Mouse (Mus musculus) common myeloid progenitor, adult 5-6 weeks (primary cell): ENCODE results near the gene Lat2. TPM values are rescaled to one million over a fixed set of nuclear protein-coding genes. Genes with fewer than 3 reads are reported as not detected.

Experiments used
- ATAC-seq: replicated peaks from 2 replicates; pipeline ENCODE4 v1.8.0; 2016; ENCODE audit warnings: low read depth, mild to moderate bottlenecking, moderate TSS enrichment, inconsistent platforms; ENCODE audit not compliant: poor library complexity, severe bottlenecking
- total RNA-seq: library from RNA; stranded (forward); fragments of 200-1000, 187-1606 nt; gene quantifications from 2 replicates; pipeline ENCODE4 v1.2.3, GENCODE M21; 2017

Lat2 gene
- total RNA-seq, 1 experiment from 2014 or later, result 65.4 TPM

- ATAC-seq, result no peak; the same call in 1 of the 2 replicates
Measured at GRCm38 (mm10) chr5:134614296-134614695, 529 bp downstream of the Lat2 start.

DNA sequence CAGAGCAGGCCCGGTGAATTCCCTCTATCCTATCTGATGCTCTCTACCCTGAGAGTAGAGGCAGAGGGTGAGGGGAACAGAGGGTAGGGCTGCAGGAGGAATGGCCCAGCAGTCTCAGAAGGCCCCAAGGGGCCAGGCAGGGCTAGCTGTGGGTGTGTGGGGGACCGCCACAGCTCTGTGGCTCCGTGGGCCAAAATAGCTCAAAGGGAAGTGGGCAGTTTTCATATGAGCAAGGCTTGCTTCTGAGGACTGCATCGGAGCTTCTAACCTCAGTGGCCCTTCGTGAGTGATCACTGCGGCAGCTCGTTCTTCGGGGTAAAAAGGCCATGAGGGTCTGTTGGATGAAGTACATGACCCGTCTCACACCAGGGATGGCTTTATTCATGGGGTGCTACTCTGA is 1.1 kb downstream of the Lat2 start:
- peak; percentile 36 for ATAC-seq

- ATAC-seq, result peak; percentile 23
Measured at GRCm38 (mm10) chr5:134611810-134612521, 2.9 kb downstream of the Lat2 start.

DNA sequence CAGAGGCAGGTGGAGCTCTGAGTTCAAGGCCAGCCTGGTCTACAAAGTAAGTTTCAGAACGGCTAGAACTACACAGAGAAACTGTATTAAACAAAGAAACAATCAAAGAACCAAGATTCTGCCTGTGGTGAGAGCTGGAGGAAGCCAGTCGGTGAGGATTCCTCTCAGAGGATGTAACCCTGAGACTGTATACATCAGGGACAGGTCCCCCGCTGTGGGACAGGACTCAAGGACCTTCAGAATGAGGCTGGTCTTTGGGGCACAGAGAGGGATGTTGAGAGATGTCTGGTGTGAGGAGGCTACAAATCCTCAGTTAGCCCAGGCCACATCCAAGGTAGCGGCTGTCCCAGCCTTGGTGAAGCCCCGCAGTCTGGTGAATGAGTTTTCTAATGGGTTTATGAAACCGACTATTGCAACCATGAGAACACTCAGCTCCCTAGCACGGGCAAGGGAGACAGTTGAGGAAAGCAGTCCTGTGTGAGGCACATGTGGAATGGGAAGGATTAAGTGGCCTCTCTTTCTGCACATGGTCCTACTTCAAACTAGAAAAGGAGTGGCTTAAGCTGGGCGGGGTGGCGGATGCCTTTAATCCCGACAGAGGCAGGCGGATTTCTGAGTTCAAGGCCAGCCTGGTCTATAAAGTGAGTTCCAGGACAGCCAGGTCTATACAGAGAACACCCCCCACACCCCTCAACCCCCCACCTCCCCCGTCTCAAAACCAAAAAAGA is 4.7 kb downstream of the Lat2 start:
- ATAC-seq, result no peak

DNA sequence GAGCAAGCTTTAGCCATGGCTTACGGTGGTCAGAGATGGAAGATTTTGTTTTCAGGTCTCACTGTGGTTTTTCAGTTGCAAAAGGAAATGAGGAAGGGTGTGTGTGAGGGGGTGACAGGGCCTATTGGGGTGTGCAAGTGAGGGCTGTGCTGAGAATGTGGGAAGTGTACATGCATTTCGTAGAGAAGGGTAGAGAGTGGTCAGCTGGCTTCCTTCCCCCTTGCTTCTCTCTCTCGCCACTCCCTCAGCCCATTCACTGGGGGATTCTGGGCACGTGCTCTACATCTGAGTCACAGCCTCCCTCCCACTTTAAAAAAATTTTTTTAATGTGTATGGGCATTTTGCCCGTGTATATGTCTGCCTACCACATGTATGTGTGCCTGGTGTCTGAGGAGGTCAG is 7.7 kb downstream of the Lat2 start:
- peak; percentile 92 for ATAC-seq

GRCm38 (mm10) chr5:134606314-134606713 is 8.5 kb downstream of the Lat2 start:
- ATAC-seq, result no peak

- no peak for ATAC-seq
Measured at GRCm38 (mm10) chr5:134604376-134604775, 10.4 kb downstream of the Lat2 start.

DNA sequence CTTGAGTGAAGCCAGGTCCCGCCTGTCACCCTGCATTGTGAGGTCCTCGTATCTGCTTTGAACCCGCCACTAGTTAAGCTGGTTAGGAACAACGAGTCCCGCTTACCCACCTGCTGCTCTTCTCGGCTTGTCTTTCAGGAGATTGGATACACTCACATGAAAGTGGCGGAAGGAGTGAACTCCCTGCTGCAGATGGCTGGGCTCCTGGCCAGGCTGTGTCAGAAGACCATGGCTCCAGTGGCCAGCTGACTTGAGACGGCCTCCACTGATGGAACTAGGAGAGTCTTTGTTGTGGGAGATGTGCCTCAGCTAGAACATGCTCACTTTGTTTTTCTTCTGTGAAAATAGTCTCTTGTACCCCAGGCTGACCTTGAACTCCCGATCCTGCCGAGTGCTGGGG is 17.1 kb downstream of the Lat2 start:
- ATAC-seq, result no peak

DNA sequence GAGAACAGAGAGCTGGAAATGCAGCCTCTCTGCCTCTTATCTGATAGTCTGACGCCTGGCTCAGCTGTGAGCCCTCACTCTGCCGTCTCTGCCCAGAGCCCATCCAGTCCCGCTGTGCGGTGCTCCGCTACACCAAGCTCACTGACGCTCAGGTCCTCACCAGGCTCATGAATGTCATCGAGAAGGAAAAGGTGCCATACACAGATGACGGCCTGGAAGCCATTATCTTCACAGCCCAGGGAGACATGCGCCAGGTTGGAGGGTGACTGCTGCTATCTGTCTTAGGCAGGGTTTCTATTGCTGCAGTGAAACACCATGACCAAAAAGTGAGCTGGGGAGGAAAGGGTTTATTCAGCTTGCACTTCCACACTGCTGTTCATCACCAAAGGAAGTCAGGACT is 21.7 kb downstream of the Lat2 start:
- peak; percentile 71 for ATAC-seq

- peak; percentile 45 for ATAC-seq
Measured at GRCm38 (mm10) chr5:134592026-134592581, 22.7 kb downstream of the Lat2 start.

- 0 out of 2 replicates have a peak, but pooled peaks have one; percentile 16 for ATAC-seq
Measured at GRCm38 (mm10) chr5:134589900-134590299, 24.9 kb downstream of the Lat2 start.

DNA sequence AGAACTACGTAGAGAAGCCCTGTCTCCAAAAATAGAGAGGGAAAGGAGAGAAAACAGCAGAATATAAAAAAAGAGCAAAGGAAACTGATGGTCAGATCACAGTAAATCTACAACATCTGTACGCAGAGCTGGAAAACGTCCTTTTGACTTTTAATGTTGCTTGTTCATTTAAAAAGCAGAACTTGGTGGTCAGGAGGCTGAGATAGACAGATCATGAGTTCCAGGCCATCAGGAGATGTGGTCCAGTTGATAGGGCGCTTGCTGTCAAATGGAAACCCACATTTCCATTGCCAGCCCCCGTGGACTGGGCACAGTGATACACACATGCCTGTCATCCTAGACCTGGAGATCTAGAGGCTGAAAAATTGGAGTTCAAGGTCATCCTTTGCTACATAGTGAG is 30.0 kb downstream of the Lat2 start:
- ATAC-seq, result peak; percentile 61

GRCm38 (mm10) chr5:134583884-134584213 is 31.0 kb downstream of the Lat2 start:
- 0 out of 2 replicates have a peak, but pooled peaks have one; percentile 16 for ATAC-seq

GRCm38 (mm10) chr5:134583006-134583883 is 31.6 kb downstream of the Lat2 start:
- ATAC-seq, result no peak

DNA sequence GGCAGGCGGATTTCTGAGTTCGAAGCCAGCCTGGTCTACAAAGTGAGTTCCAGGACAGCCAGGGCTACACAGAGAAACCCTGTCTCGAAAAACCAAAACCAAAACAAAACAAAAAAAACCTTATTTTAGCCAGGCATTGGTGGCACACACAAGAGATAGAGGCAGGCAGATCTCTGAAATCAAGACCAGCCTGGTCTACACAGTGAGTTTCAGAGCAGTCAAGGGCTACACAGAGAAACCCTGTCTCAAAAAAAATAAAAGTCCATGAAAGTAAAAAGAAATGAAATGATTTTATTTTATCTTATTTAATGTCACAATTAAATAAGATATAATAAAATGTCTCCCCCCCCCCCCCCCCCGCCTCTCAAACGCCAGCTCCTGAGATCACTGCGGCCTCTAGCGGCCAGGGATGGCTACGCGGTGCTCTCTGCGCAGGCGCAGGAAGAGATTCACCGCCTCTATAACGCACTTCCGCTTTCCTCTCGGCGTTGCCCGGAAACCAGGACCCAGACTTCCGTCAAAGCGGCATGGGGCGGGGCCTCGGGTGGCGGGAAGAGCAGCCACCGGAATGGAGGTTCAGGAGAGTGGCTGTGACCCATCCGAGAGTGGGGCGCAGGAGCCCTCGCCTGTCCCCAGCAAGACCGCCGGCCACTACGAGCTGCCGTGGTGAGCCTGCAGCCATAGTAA is 32.5 kb downstream of the Lat2 start:
- peak; percentile 87 for ATAC-seq

- ATAC-seq, result no peak
Measured at GRCm38 (mm10) chr5:134581146-134581545, 33.7 kb downstream of the Lat2 start, which contains the start of gene Rfc2. Gene Rfc2, plus strand, starts transcription at chr5:134581366.

DNA sequence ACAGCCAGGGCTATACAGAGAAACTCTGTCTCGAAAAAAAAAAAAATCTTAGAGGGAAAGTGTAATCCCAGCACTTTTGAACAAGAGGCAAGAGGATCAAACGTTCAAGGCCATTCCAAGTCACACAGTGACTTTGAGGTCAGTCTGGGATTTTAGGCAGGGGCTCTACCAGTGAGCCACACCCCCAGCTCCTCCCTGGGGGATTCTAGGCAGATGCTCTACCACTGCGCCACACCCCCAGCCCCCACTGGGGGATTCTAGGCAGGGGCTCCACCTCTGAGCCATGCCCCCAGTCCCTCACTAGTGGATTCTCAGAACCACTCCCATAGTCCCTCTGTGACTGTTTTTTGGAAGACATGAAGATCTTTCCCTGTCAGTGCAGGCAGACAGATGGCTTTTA is 35.7 kb downstream of the Lat2 start:
- ATAC-seq, result no peak

DNA sequence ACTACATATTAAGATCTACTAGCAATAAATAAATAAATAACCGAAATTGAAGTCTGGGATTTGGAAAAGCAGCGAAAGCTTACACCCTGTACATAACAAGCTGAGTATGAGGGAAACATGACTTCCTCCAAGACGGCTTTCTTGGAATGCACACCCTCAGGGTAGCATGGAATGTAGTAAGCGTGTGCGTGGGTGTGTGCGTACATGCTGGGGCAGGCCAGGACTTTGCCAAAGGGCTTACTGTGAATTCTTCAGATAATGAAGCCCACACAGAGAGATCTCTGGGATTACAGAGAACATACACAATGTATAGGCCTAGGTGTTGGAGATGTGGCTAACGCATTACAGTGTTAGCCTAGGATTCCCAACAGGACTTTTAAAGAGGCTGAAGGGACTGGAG is 37.3 kb downstream of the Lat2 start:
- no peak for ATAC-seq

DNA sequence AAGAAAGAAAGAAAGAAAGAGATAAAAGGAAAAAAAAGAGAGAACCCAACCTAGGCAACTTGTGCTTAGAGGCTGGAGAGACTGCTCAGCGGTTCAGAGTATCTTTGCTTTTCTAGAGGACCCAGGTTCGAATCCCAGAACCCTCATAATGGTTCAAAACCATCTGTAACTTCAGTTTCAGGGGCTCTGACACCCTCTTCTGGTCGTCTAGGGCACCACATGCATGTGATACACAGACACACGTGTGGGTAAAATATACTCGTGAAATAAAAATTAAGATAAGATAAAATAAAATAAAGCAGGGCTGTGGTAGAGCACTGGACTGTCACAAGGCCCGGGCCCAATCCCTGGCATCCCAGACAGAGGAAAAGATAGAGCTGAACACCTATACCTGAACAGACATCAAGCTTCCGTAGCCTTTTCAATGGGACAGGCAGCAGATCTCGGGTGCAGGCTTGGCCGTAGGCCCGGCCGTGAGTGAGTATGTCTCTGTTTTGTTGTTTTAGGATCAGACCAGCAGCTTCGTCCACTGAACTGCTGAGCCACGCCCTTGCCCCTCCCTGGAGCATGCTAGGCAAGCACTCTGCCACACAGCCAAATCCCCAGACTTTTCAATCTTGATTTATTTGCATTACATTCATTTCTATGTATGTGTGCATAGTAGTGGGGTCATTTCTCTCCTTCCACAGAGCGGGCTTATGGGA is 38.2 kb downstream of the Lat2 start:
- ATAC-seq, result no peak
